Mouse (Mus musculus) embryonic fibroblast, embryonic 13.5 days (primary cell): Measurements from ENCODE around the gene Bcor. TPM values are rescaled to one million over a fixed set of nuclear protein-coding genes. Genes with fewer than 3 reads are reported as not detected.

ENCODE experiments used
- H3K27ac ChIP-seq: 2 replicates; pipeline ENCODE4 v1.5.1; 2012; ENCODE audit warnings: low read length, control low read depth, inconsistent platforms; ENCODE audit not compliant: insufficient read depth
- H3K4me1 ChIP-seq: 2 replicates; pipeline ENCODE4 v1.6.1; 2011; ENCODE audit warnings: low read length; ENCODE audit not compliant: control insufficient read depth, insufficient read depth
- H3K4me3 ChIP-seq: 2 replicates; pipeline ENCODE4 v1.5.1; 2011; ENCODE audit warnings: mild to moderate bottlenecking, control low read depth, low read length; ENCODE audit not compliant: insufficient read depth
- CTCF ChIP-seq: IDR thresholded peaks from 2 replicates; pipeline ENCODE4 v1.5.1; 2011; ENCODE audit warnings: mild to moderate bottlenecking, control low read depth, low read length, moderate library complexity, borderline replicate concordance; ENCODE audit not compliant: insufficient read depth
- POLR2A ChIP-seq: IDR thresholded peaks from 2 replicates; pipeline ENCODE4 v1.6.1; 2011; ENCODE audit warnings: low read depth, mild to moderate bottlenecking, control low read depth, low read length, moderate library complexity
- polyA plus RNA-seq: library from polyadenylated mRNA; stranded (reverse); fragments of >200 nt; gene quantifications from 2 replicates; pipeline ENCODE4 v1.2.4, GENCODE M21; 2011; ENCODE audit warnings: low read depth; ENCODE audit not compliant: missing spikeins, insufficient read length

Gene Bcor
- polyA plus RNA-seq, 1 experiment = 21.9 TPM

GRCm38 (mm10) chrX:12009046-12009445 lies 151.1 kb downstream of the Bcor start:
- H3K4me1 ChIP-seq = no peaks in the 10 kb centered on the region; the same call in 1 of the 2 replicates
- no peak for TF ChIP-seq POLR2A
- TF ChIP-seq CTCF = no peak
- H3K27ac ChIP-seq = no peak overlapping the region
- no peak overlapping the region for H3K4me3 ChIP-seq

- no peak overlapping the region for H3K4me3 ChIP-seq
- no peaks in the 10 kb centered on the region; the same call in 1 of the 2 replicates for H3K4me1 ChIP-seq
- no peak overlapping the region for H3K27ac ChIP-seq
- TF ChIP-seq CTCF (no peak), POLR2A (no peak)
Observed at GRCm38 (mm10) chrX:12007832-12008540, 152.2 kb downstream of the Bcor start.

- Histone ChIP-seq H3K4me3 (peak overlapping the region; percentile 50), H3K4me1 (no peaks in the 10 kb centered on the region; the same call in 1 of the 2 replicates), H3K27ac (0 out of 2 replicates have a peak overlapping the region, but pooled peaks have one; percentile 69)
- TF ChIP-seq POLR2A (peak; percentile 14; the same call in 1 of the 2 replicates), CTCF (no peak)
Observed at GRCm38 (mm10) chrX:12006882-12007753, 153.0 kb downstream of the Bcor start.

GRCm38 (mm10) chrX:12006031-12006881 lies 153.9 kb downstream of the Bcor start:
- TF ChIP-seq POLR2A = peak; percentile 33
- TF ChIP-seq CTCF = no peak
- H3K4me3 ChIP-seq = peak overlapping the region; percentile 38
- H3K27ac ChIP-seq = peak overlapping the region; percentile 69
- no peaks in the 10 kb centered on the region; the same call in 1 of the 2 replicates for H3K4me1 ChIP-seq

GRCm38 (mm10) chrX:12005181-12006030 lies 154.7 kb downstream of the Bcor start:
- Histone ChIP-seq H3K4me3 (no peak overlapping the region), H3K27ac (peak overlapping the region; percentile 69), H3K4me1 (no peaks in the 10 kb centered on the region; the same call in 1 of the 2 replicates)
- no peak for TF ChIP-seq CTCF

- TF ChIP-seq CTCF = no peak
- no peak for TF ChIP-seq POLR2A
- H3K27ac ChIP-seq = no peak overlapping the region
- H3K4me1 ChIP-seq = no peaks in the 10 kb centered on the region; the same call in 1 of the 2 replicates
- no peak overlapping the region for H3K4me3 ChIP-seq
Observed at GRCm38 (mm10) chrX:12004416-12004815, 155.7 kb downstream of the Bcor start.

- TF ChIP-seq POLR2A = no peak
- H3K4me1 ChIP-seq = no peaks in the 10 kb centered on the region; the same call in 1 of the 2 replicates
- no peak overlapping the region for H3K4me3 ChIP-seq
- H3K27ac ChIP-seq = no peak overlapping the region
Observed at GRCm38 (mm10) chrX:12003947-12004346, 156.2 kb downstream of the Bcor start.

GRCm38 (mm10) chrX:12003539-12003938 lies 156.6 kb downstream of the Bcor start:
- TF ChIP-seq CTCF (no peak), POLR2A (no peak)
- Histone ChIP-seq H3K4me3 (no peak overlapping the region), H3K4me1 (no peaks in the 10 kb centered on the region; the same call in 1 of the 2 replicates), H3K27ac (no peak overlapping the region)
